ENCODE assay signal across 19 mouse cellular contexts in genomic region chr1:37179852-37180251, GRCm38 (mm10). TPM values are rescaled to one million over a fixed set of nuclear protein-coding genes. Genes with fewer than 3 reads are reported as not detected.
"Had no signal": no experiment of that assay in that cellular context is flagged by ENCODE, and none has a peak within 500 bp of the region (broad histone marks: within the 10 kb centered on the region; RNA-seq: fewer than 3 reads in every experiment).

No protein-coding gene starts in this region.

- H3K36me3 ChIP-seq: neural tube, embryonic 13.5 days; neural tube, embryonic 15.5 days; stomach, embryonic 15.5 days had no signal

- H3K4me1 ChIP-seq: neural tube, embryonic 13.5 days; neural tube, embryonic 15.5 days; stomach, embryonic 15.5 days had no signal

- DNase-seq: retina, postnatal 1 day; right cerebral cortex, adult 18-20 months; right cerebral cortex, postnatal 14 days; right cerebral cortex, postnatal 25 days; right cerebral cortex, postnatal 4 days; spleen, adult 18-20 months; thymus, adult 18-20 months; thymus, adult 2 months; thymus, postnatal 14 days; thymus, postnatal 25 days; thymus, postnatal 36 days; thymus, postnatal 4 days had no signal

- H3K4me3 ChIP-seq: neural tube, embryonic 13.5 days; neural tube, embryonic 15.5 days; stomach, embryonic 15.5 days had no signal

- H3K27me3 ChIP-seq: neural tube, embryonic 13.5 days; neural tube, embryonic 15.5 days; stomach, embryonic 15.5 days had no signal

- H3K9ac ChIP-seq: neural tube, embryonic 13.5 days; neural tube, embryonic 15.5 days; stomach, embryonic 15.5 days had no signal

- H3K27ac ChIP-seq: neural tube, embryonic 13.5 days; neural tube, embryonic 15.5 days; stomach, embryonic 15.5 days; stomach, postnatal 0 days had no signal

- H3K9me3 ChIP-seq: neural tube, embryonic 13.5 days; neural tube, embryonic 15.5 days; stomach, embryonic 15.5 days had no signal

- H3K4me2 ChIP-seq: neural tube, embryonic 13.5 days; neural tube, embryonic 15.5 days; stomach, embryonic 15.5 days had no signal

RNA-seq across cellular contexts. Expression of gene Cnga3, which starts 34.4 kb away (rescaled TPM):
- total RNA-seq: neutrophil, adult 5-6 weeks had no signal
- polyA plus RNA-seq: neural tube, embryonic 13.5 days; neural tube, embryonic 14.5 days; urinary bladder, adult 2 months had no signal
